In the genomic region with DNA sequence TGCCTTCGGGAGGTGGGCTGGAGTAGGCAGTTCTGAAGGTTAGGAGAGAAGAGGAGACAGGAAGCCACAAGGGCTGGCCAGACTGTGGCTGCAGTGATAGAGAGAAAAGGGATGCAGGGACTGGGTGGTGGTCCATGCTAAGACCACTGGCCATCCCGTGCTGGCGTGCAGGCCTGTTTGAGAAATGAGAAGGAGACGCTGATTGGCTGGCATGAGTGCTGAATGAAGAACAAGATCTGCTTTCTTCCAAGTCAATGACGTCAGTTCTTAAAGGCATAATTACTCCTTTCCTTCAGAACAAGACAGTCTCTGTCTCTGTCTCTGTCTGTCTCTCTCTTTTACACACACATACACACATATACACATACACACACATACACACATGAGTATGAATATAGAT, we compare ENCODE assay signal across 20 mouse cellular contexts. TPM values are rescaled to one million over a fixed set of nuclear protein-coding genes. Genes with fewer than 3 reads are reported as not detected.
"Had no signal": no experiment of that assay in that cellular context is flagged by ENCODE, and none has a peak within 500 bp of the region (broad histone marks: within the 10 kb centered on the region; RNA-seq: fewer than 3 reads in every experiment).

No protein-coding gene starts in this region.

- H3K9me3 ChIP-seq: limb, embryonic 12.5 days; limb, embryonic 15.5 days; midbrain, embryonic 12.5 days; midbrain, embryonic 15.5 days; neural tube, embryonic 12.5 days; neural tube, embryonic 15.5 days had no signal

- H3K4me3 ChIP-seq: limb, embryonic 12.5 days; limb, embryonic 15.5 days; midbrain, embryonic 12.5 days; midbrain, embryonic 15.5 days; neural tube, embryonic 12.5 days; neural tube, embryonic 15.5 days had no signal

- H3K9ac ChIP-seq: limb, embryonic 12.5 days; limb, embryonic 15.5 days; liver, embryonic 14.5 days; liver, postnatal 0 days; lung, embryonic 14.5 days; midbrain, embryonic 12.5 days; midbrain, embryonic 15.5 days; neural tube, embryonic 12.5 days; neural tube, embryonic 15.5 days had no signal

- H3K4me2 ChIP-seq: limb, embryonic 12.5 days; limb, embryonic 15.5 days; liver, embryonic 11.5 days; lung, embryonic 14.5 days; midbrain, embryonic 12.5 days; midbrain, embryonic 15.5 days; neural tube, embryonic 12.5 days; neural tube, embryonic 15.5 days had no signal

- DNase-seq: kidney, postnatal 14 days; kidney, postnatal 4 days; left cerebral cortex, postnatal 4 days; liver, postnatal 0 days; lung, embryonic 14.5 days; right cerebral cortex, adult 18-20 months; right cerebral cortex, postnatal 14 days; right cerebral cortex, postnatal 4 days; thymus, postnatal 25 days had no signal

- H3K27me3 ChIP-seq: limb, embryonic 12.5 days; limb, embryonic 15.5 days; midbrain, embryonic 12.5 days; midbrain, embryonic 15.5 days; neural tube, embryonic 12.5 days; neural tube, embryonic 15.5 days had no signal

- H3K36me3 ChIP-seq: limb, embryonic 12.5 days; limb, embryonic 15.5 days; midbrain, embryonic 12.5 days; midbrain, embryonic 15.5 days; neural tube, embryonic 12.5 days; neural tube, embryonic 15.5 days had no signal

- H3K4me1 ChIP-seq: limb, embryonic 12.5 days; limb, embryonic 15.5 days; midbrain, embryonic 12.5 days; midbrain, embryonic 15.5 days; neural tube, embryonic 12.5 days had no signal

- H3K27ac ChIP-seq: limb, embryonic 12.5 days; limb, embryonic 15.5 days; liver, embryonic 14.5 days; macrophage; midbrain, embryonic 12.5 days; midbrain, embryonic 15.5 days; neural tube, embryonic 12.5 days; neural tube, embryonic 15.5 days; stomach, postnatal 0 days had no signal

- ATAC-seq: liver, postnatal 0 days; lung, postnatal 0 days; midbrain, embryonic 15.5 days had no signal

RNA-seq across cellular contexts. Expression of a gene that starts 36.4 kb away (rescaled TPM):
- polyA plus RNA-seq: macrophage had no signal
